In the genomic region with DNA sequence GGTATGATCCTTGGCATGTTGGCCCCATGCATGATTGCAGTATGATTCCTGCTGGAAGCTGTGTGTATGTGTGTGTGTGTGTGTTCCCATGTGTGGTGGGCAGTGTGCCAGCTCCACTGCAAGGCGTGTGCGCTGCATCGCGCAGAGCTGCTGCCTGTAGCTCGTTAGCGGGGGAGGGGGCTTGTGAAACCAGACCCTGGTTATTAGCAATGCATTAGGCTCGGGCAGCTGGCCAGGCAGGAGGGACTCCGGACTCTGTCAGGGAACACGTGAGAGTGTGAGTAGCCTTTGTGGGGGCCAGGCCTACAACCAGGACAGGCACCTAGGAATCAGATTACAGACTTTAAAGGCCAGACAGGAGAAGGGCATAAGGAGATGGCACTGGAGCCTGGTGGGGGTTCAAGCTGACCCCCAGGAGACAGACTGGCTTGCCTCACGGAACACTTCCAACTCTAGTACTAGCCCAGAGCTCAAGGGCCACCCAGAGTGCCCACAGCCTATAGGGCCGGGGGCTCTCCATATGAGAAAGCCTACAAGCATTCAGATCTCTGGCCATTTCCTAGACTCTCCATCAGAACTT, we compare ENCODE assay signal across 8 mouse cellular contexts. TPM values are rescaled to one million over a fixed set of nuclear protein-coding genes. Genes with fewer than 3 reads are reported as not detected.
DNase-seq lines count a peak whose midpoint lies in the region; ATAC-seq and TF ChIP-seq lines count a peak whose summit lies in the region.

No protein-coding gene starts in this region.

- H3K4me3 ChIP-seq in embryonic facial prominence, embryonic 10.5 days = peak overlapping the region; percentile 21; the same call in 1 of the 2 replicates
- H3K4me3 ChIP-seq in liver, embryonic 15.5 days (replicated peaks) = no peak overlapping the region
- H3K4me3 ChIP-seq in left cerebral cortex, adult 2 months = no peak overlapping the region

- DNase-seq in cerebellum, adult 11-12 months = peak; percentile 47
- DNase-seq in cerebellum, adult 11 months = no peak
- DNase-seq in embryonic facial prominence, embryonic 10.5 days (ENCODE audit: low spot score) = peak; percentile 83
- DNase-seq in kidney, adult 9 months = peak; percentile 30
- no peak for DNase-seq in left cerebral cortex, adult 2 months (ENCODE audit: extremely low spot score in 1 of 2, low spot score in 2 of 2)
- DNase-seq in frontal cortex, postnatal 25 days (ENCODE audit: low spot score in 2 of 2) = no peak

- no peak overlapping the region for H3K9ac ChIP-seq in liver, embryonic 15.5 days

- WGBS in embryonic facial prominence, embryonic 10.5 days = 29% methylated on average over 11 of the region's 11 CpGs
- WGBS in liver, embryonic 15.5 days (ENCODE audit: insufficient replicate concordance) = 46% methylated on average over 11 of the region's 11 CpGs

- H3K9me3 ChIP-seq in embryonic facial prominence, embryonic 10.5 days = no peaks in the 10 kb centered on the region
- no peaks in the 10 kb centered on the region for H3K9me3 ChIP-seq in liver, embryonic 15.5 days (replicated peaks)

- H3K27me3 ChIP-seq in embryonic facial prominence, embryonic 10.5 days (replicated peaks; ENCODE audit: low read depth, poor library complexity, severe bottlenecking) = peaks cover 68% of the 10 kb centered on the region
- H3K27me3 ChIP-seq in liver, embryonic 15.5 days = peaks cover 33% of the 10 kb centered on the region

- peak overlapping the region; percentile 25 for H3K4me2 ChIP-seq in liver, embryonic 15.5 days

- H3K27ac ChIP-seq in embryonic facial prominence, embryonic 10.5 days (replicated peaks) = peak overlapping the region; percentile 70
- H3K27ac ChIP-seq in liver, embryonic 15.5 days (replicated peaks) = no peak overlapping the region
- H3K27ac ChIP-seq in left cerebral cortex, adult 2 months = no peak overlapping the region

- peaks cover 91% of the 10 kb centered on the region for H3K4me1 ChIP-seq in embryonic facial prominence, embryonic 10.5 days
- H3K4me1 ChIP-seq in liver, embryonic 15.5 days (replicated peaks) = peaks cover 15% of the 10 kb centered on the region

- TF ChIP-seq CTCF in left cerebral cortex, adult 2 months (IDR thresholded peaks at IDR 0.05) = no peak

- peaks cover 55% of the 10 kb centered on the region for H3K36me3 ChIP-seq in embryonic facial prominence, embryonic 10.5 days (replicated peaks)
- no peaks in the 10 kb centered on the region for H3K36me3 ChIP-seq in liver, embryonic 15.5 days (replicated peaks)

- peak; percentile 45 for ATAC-seq in liver, embryonic 15.5 days (ENCODE audit: insufficient read depth)
- no peak for ATAC-seq in erythroblast, adult 5-6 weeks (replicated peaks; ENCODE audit: low FRiP score, poor library complexity, severe bottlenecking)

- intact Hi-C loops in left cerebral cortex, adult 2 months (cut with DNase I) = no loop called here

RNA-seq across cellular contexts. Expression of a gene that starts 20.8 kb away (rescaled TPM):
- 19.3 and 19.8 TPM in 2 replicates for polyA plus RNA-seq in embryonic facial prominence, embryonic 10.5 days (2016; fragmentation: Nextera tagmentation; extraction: Ambion mirVana)
- polyA plus RNA-seq in liver, embryonic 15.5 days (2015; fragmentation: Nextera tagmentation; extraction: Ambion mirVana) = 2.3 and 3.3 TPM in 2 replicates
- total RNA-seq in erythroblast, adult 5-6 weeks (2015; ENCODE audit: low replicate concordance) = not detected in 2 replicates
- not detected in 2 replicates for total RNA-seq in erythroblast, adult 5-6 weeks (2017; ENCODE audit: low replicate concordance)
- total RNA-seq in left cerebral cortex, adult 2 months (2021) = 10 to 100 TPM; 58.0 to 63.3 TPM

RNA-seq across cellular contexts. Expression of a gene that starts 35.9 kb away (rescaled TPM):
- 8.6 and 11.1 TPM in 2 replicates for polyA plus RNA-seq in embryonic facial prominence, embryonic 10.5 days (2016; fragmentation: Nextera tagmentation; extraction: Ambion mirVana)
- polyA plus RNA-seq in liver, embryonic 15.5 days (2015; fragmentation: Nextera tagmentation; extraction: Ambion mirVana) = 0.25 and 0.31 TPM in 2 replicates
- not detected in 2 replicates for total RNA-seq in erythroblast, adult 5-6 weeks (2015; ENCODE audit: low replicate concordance)
- total RNA-seq in erythroblast, adult 5-6 weeks (2017; ENCODE audit: low replicate concordance) = not detected in 2 replicates
- 100 to 1,000 TPM; 120 to 127 TPM for total RNA-seq in left cerebral cortex, adult 2 months (2021)

RNA-seq across cellular contexts. Expression of a gene that starts 38.8 kb away (rescaled TPM):
- polyA plus RNA-seq in embryonic facial prominence, embryonic 10.5 days (2016; fragmentation: Nextera tagmentation; extraction: Ambion mirVana) = 146 and 188 TPM in 2 replicates
- 36.0 and 43.2 TPM in 2 replicates for polyA plus RNA-seq in liver, embryonic 15.5 days (2015; fragmentation: Nextera tagmentation; extraction: Ambion mirVana)
- 4.6 and 7.5 TPM in 2 replicates for total RNA-seq in erythroblast, adult 5-6 weeks (2015; ENCODE audit: low replicate concordance)
- total RNA-seq in erythroblast, adult 5-6 weeks (2017; ENCODE audit: low replicate concordance) = 8.2 and 18.1 TPM in 2 replicates
- total RNA-seq in left cerebral cortex, adult 2 months (2021) = 10 to 100 TPM; 43.1 to 47.7 TPM

RNA-seq across cellular contexts. Expression of a gene that starts 52.4 kb away (rescaled TPM):
- polyA plus RNA-seq in embryonic facial prominence, embryonic 10.5 days (2016; fragmentation: Nextera tagmentation; extraction: Ambion mirVana) = 91.2 and 91.9 TPM in 2 replicates
- polyA plus RNA-seq in liver, embryonic 15.5 days (2015; fragmentation: Nextera tagmentation; extraction: Ambion mirVana) = 29.8 and 31.9 TPM in 2 replicates
- total RNA-seq in erythroblast, adult 5-6 weeks (2015; ENCODE audit: low replicate concordance) = 6.3 and 9.6 TPM in 2 replicates
- 2.5 and 4.7 TPM in 2 replicates for total RNA-seq in erythroblast, adult 5-6 weeks (2017; ENCODE audit: low replicate concordance)
- 10 to 100 TPM; 27.7 to 30.7 TPM for total RNA-seq in left cerebral cortex, adult 2 months (2021)

Comparison
In these comparisons a context has a peak if more than half of its experiments do, and no peak if none do; other contexts are left out.
1. DNase-seq: peak in cerebellum, adult 11-12 months (single experiment), embryonic facial prominence, embryonic 10.5 days (single experiment) and kidney, adult 9 months (single experiment); none in cerebellum, adult 11 months (single experiment), left cerebral cortex, adult 2 months (0 of 2) and frontal cortex, postnatal 25 days (0 of 2).
2. RNA of a gene that starts 20.8 kb away (total RNA-seq): 58.0 to 63.3 TPM in left cerebral cortex, adult 2 months; not detected in erythroblast, adult 5-6 weeks; every median in the first group is over 10 times any median in the second.
3. RNA of a gene that starts 35.9 kb away (total RNA-seq): 120 to 127 TPM in left cerebral cortex, adult 2 months; not detected in erythroblast, adult 5-6 weeks; every median in the first group is over 100 times any median in the second.